In genomic region chrX:66544002-66544520, GRCm38 (mm10) we compare ENCODE assay signal across 28 mouse cellular contexts.
DNase-seq lines count a peak whose midpoint lies in the region; ATAC-seq lines count a peak whose summit lies in the region.
"Had no signal": no experiment of that assay in that cellular context is flagged by ENCODE, and none has a peak within 500 bp of the region (broad histone marks: within the 10 kb centered on the region; RNA-seq: fewer than 3 reads in every experiment).

No protein-coding gene starts in this region.

- H3K9ac ChIP-seq in forebrain, embryonic 12.5 days, result no peak overlapping the region
- H3K9ac ChIP-seq in forebrain, embryonic 16.5 days (replicated peaks; ENCODE audit: low read depth, low read length), result no peak overlapping the region
- no peak overlapping the region for H3K9ac ChIP-seq in midbrain, embryonic 11.5 days (ENCODE audit: low read length)
- H3K9ac ChIP-seq: embryonic facial prominence, embryonic 13.5 days; heart, embryonic 13.5 days; hindbrain, embryonic 13.5 days; intestine, embryonic 15.5 days had no signal

- no peaks in the 10 kb centered on the region for H3K27me3 ChIP-seq in forebrain, embryonic 12.5 days
- no peaks in the 10 kb centered on the region for H3K27me3 ChIP-seq in forebrain, embryonic 16.5 days (replicated peaks; ENCODE audit: control insufficient read depth, insufficient read depth, low read length)
- no peaks in the 10 kb centered on the region for H3K27me3 ChIP-seq in midbrain, embryonic 11.5 days (ENCODE audit: control insufficient read depth, insufficient read depth, low read length)
- no peaks in the 10 kb centered on the region for H3K27me3 ChIP-seq in midbrain, embryonic 10.5 days (ENCODE audit: low read depth, poor library complexity, severe bottlenecking)
- H3K27me3 ChIP-seq: embryonic facial prominence, embryonic 13.5 days; heart, embryonic 13.5 days; hindbrain, embryonic 13.5 days; intestine, embryonic 15.5 days had no signal

- ATAC-seq in forebrain, embryonic 12.5 days (ENCODE audit: low FRiP score), result peak; percentile 41; the same call in 1 of the 2 replicates
- ATAC-seq in forebrain, embryonic 16.5 days, result no peak
- no peak for ATAC-seq in midbrain, embryonic 11.5 days (ENCODE audit: low FRiP score)
- ATAC-seq: hindbrain, embryonic 16.5 days; intestine, embryonic 15.5 days; Patski had no signal

- H3K4me1 ChIP-seq in forebrain, embryonic 12.5 days, result no peaks in the 10 kb centered on the region
- no peaks in the 10 kb centered on the region for H3K4me1 ChIP-seq in forebrain, embryonic 16.5 days (replicated peaks; ENCODE audit: control insufficient read depth, insufficient read depth, low read length)
- H3K4me1 ChIP-seq in midbrain, embryonic 11.5 days (ENCODE audit: control insufficient read depth, insufficient read depth, low read length), result no peaks in the 10 kb centered on the region
- no peaks in the 10 kb centered on the region for H3K4me1 ChIP-seq in midbrain, embryonic 10.5 days
- H3K4me1 ChIP-seq: embryonic facial prominence, embryonic 10.5 days; embryonic facial prominence, embryonic 13.5 days; heart, embryonic 10.5 days; heart, embryonic 13.5 days; hindbrain, embryonic 13.5 days; intestine, embryonic 15.5 days had no signal

- H3K27ac ChIP-seq in forebrain, embryonic 12.5 days, result no peak overlapping the region
- no peak overlapping the region for H3K27ac ChIP-seq in forebrain, embryonic 16.5 days (ENCODE audit: low read length)
- no peak overlapping the region for H3K27ac ChIP-seq in midbrain, embryonic 11.5 days (ENCODE audit: low read depth, low read length)
- H3K27ac ChIP-seq in midbrain, embryonic 10.5 days (replicated peaks), result no peak overlapping the region
- H3K27ac ChIP-seq: embryonic facial prominence, embryonic 10.5 days; embryonic facial prominence, embryonic 13.5 days; heart, embryonic 10.5 days; heart, embryonic 13.5 days; hindbrain, embryonic 13.5 days; intestine, embryonic 15.5 days had no signal

- WGBS in forebrain, embryonic 12.5 days, result 31% methylated on average over 2 of the region's 2 CpGs
- 31% methylated on average over 2 of the region's 2 CpGs for WGBS in forebrain, embryonic 16.5 days
- WGBS in midbrain, embryonic 11.5 days, result 46% methylated on average over 2 of the region's 2 CpGs
- WGBS in midbrain, embryonic 10.5 days, result 62% methylated on average over 2 of the region's 2 CpGs

- no peaks in the 10 kb centered on the region for H3K9me3 ChIP-seq in forebrain, embryonic 12.5 days
- H3K9me3 ChIP-seq in forebrain, embryonic 16.5 days (ENCODE audit: control insufficient read depth, low read length), result no peaks in the 10 kb centered on the region
- H3K9me3 ChIP-seq in midbrain, embryonic 11.5 days (ENCODE audit: control insufficient read depth, low read length), result no peaks in the 10 kb centered on the region
- no peaks in the 10 kb centered on the region; the same call in 1 of the 2 replicates for H3K9me3 ChIP-seq in midbrain, embryonic 10.5 days (replicated peaks)
- H3K9me3 ChIP-seq: embryonic facial prominence, embryonic 13.5 days; heart, embryonic 10.5 days; heart, embryonic 13.5 days; hindbrain, embryonic 13.5 days; intestine, embryonic 15.5 days had no signal

- H3K4me3 ChIP-seq in forebrain, embryonic 12.5 days (replicated peaks), result no peak overlapping the region
- H3K4me3 ChIP-seq in forebrain, embryonic 16.5 days (replicated peaks; ENCODE audit: low read length), result no peak overlapping the region
- no peak overlapping the region for H3K4me3 ChIP-seq in midbrain, embryonic 11.5 days (ENCODE audit: low read depth, low read length)
- H3K4me3 ChIP-seq in midbrain, embryonic 10.5 days, result no peak overlapping the region
- H3K4me3 ChIP-seq: embryonic facial prominence, embryonic 10.5 days; embryonic facial prominence, embryonic 13.5 days; erythroblast, embryonic 14.5 days; heart, embryonic 10.5 days; heart, embryonic 13.5 days; hindbrain, embryonic 13.5 days; intestine, embryonic 15.5 days had no signal

- H3K4me2 ChIP-seq in forebrain, embryonic 12.5 days, result no peak overlapping the region
- no peak overlapping the region for H3K4me2 ChIP-seq in forebrain, embryonic 16.5 days (ENCODE audit: low read length)
- H3K4me2 ChIP-seq in midbrain, embryonic 11.5 days, result no peak overlapping the region
- H3K4me2 ChIP-seq: embryonic facial prominence, embryonic 13.5 days; heart, embryonic 13.5 days; hindbrain, embryonic 13.5 days; intestine, embryonic 15.5 days had no signal

- no peaks in the 10 kb centered on the region for H3K36me3 ChIP-seq in forebrain, embryonic 12.5 days (replicated peaks)
- H3K36me3 ChIP-seq in forebrain, embryonic 16.5 days (ENCODE audit: control insufficient read depth, insufficient read depth), result no peaks in the 10 kb centered on the region
- H3K36me3 ChIP-seq in midbrain, embryonic 11.5 days (ENCODE audit: control insufficient read depth, insufficient read depth, low read length), result no peaks in the 10 kb centered on the region
- H3K36me3 ChIP-seq in midbrain, embryonic 10.5 days, result no peaks in the 10 kb centered on the region
- H3K36me3 ChIP-seq: embryonic facial prominence, embryonic 10.5 days; embryonic facial prominence, embryonic 13.5 days; heart, embryonic 10.5 days; heart, embryonic 13.5 days; hindbrain, embryonic 13.5 days; intestine, embryonic 15.5 days had no signal

- DNase-seq in embryo, embryonic 10 days (ENCODE audit: low spot score), result peak; percentile 10
- no peak for DNase-seq in embryo, embryonic 9.5 days (ENCODE audit: extremely low spot score)
- DNase-seq in midbrain, embryonic 11.5 days (ENCODE audit: low spot score, missing footprints), result peak; percentile 78
- no peak for DNase-seq in midbrain, embryonic 10.5 days (ENCODE audit: low spot score)
- DNase-seq in retina, embryonic 14.5 days (ENCODE audit: low spot score), result peak; percentile 82
- no peak for DNase-seq in layer of hippocampus, postnatal 25 days (ENCODE audit: extremely low spot score in 1 of 2, low spot score in 1 of 2)
- DNase-seq: adrenal gland, postnatal 10 days; adrenal gland, postnatal 36 days; cerebellum, adult 11 months; cerebellum, adult 2 months; cerebellum, adult 9-11 months; cerebellum, postnatal 25 days; gastrocnemius, postnatal 25 days; heart, adult 18-20 months; heart, postnatal 14 days; heart, postnatal 4 days; kidney, adult 11 months had no signal

Comparison
In these comparisons a context has a peak if more than half of its experiments do, and no peak if none do; other contexts are left out.
1. DNase-seq: peak in embryo, embryonic 10 days (single experiment), midbrain, embryonic 11.5 days (single experiment) and retina, embryonic 14.5 days (single experiment); none in embryo, embryonic 9.5 days (single experiment), midbrain, embryonic 10.5 days (single experiment) and layer of hippocampus, postnatal 25 days (0 of 2).